Mouse (Mus musculus) cerebellum, adult 2 months (tissue): ENCODE results near the gene Sirt6. TPM values are rescaled to one million over a fixed set of nuclear protein-coding genes. Genes with fewer than 3 reads are reported as not detected.

Source experiments
- DNase-seq, 2 experiments: peaks; one replicate each; pipeline ENCODE4 v3.0.0; 2021
- H3K27ac ChIP-seq: fragments of 200-500 bp; 2 replicates; pipeline ENCODE4 v1.5.1; 2012; ENCODE audit warnings: low read length, control low read depth, inconsistent platforms; ENCODE audit not compliant: insufficient read depth
- H3K27me3 ChIP-seq: fragments of 200-500 bp; 2 replicates; pipeline ENCODE4 v1.6.1; 2012; ENCODE audit warnings: inconsistent platforms, mild to moderate bottlenecking, low read length, moderate library complexity; ENCODE audit not compliant: control insufficient read depth, insufficient read depth
- H3K4me1 ChIP-seq: fragments of 200-500 bp; 2 replicates; pipeline ENCODE4 v1.6.1; 2011; ENCODE audit warnings: low read length; ENCODE audit not compliant: control insufficient read depth, insufficient read depth
- H3K4me3 ChIP-seq: fragments of 200-500 bp; replicated peaks from 2 replicates; pipeline ENCODE3; 2011; ENCODE audit warnings: mild to moderate bottlenecking, low read depth, low read length, control low read depth; ENCODE audit not compliant: insufficient read depth
- CTCF ChIP-seq: fragments of 200-500 bp; IDR thresholded peaks from 2 replicates; pipeline ENCODE4 v1.5.1; 2011; ENCODE audit warnings: low read depth, mild to moderate bottlenecking, control low read depth, low read length, moderate library complexity, borderline replicate concordance; ENCODE audit not compliant: insufficient read depth
- POLR2A ChIP-seq: fragments of 200-500 bp; IDR thresholded peaks from 2 replicates; pipeline ENCODE4 v1.6.1; 2011; ENCODE audit warnings: low read length, control low read depth, borderline replicate concordance; ENCODE audit not compliant: insufficient read depth
- WGBS: fragments of 180-500 bp; shearing (Covaris S2); methylation state at CpG from one replicate; pipeline ENCODE4 v1.1.7; 2018; 5-methylcytosine and 5-hydroxymethylcytosine counted together
- polyA plus RNA-seq: library from polyadenylated mRNA; depleted of rRNA; stranded (reverse); fragments of >200 nt; gene quantifications from 2 replicates; pipeline ENCODE4 v1.2.3, GENCODE M21; 2012

Sirt6 gene
- polyA plus RNA-seq, 1 experiment, result 35.4 TPM

DNA sequence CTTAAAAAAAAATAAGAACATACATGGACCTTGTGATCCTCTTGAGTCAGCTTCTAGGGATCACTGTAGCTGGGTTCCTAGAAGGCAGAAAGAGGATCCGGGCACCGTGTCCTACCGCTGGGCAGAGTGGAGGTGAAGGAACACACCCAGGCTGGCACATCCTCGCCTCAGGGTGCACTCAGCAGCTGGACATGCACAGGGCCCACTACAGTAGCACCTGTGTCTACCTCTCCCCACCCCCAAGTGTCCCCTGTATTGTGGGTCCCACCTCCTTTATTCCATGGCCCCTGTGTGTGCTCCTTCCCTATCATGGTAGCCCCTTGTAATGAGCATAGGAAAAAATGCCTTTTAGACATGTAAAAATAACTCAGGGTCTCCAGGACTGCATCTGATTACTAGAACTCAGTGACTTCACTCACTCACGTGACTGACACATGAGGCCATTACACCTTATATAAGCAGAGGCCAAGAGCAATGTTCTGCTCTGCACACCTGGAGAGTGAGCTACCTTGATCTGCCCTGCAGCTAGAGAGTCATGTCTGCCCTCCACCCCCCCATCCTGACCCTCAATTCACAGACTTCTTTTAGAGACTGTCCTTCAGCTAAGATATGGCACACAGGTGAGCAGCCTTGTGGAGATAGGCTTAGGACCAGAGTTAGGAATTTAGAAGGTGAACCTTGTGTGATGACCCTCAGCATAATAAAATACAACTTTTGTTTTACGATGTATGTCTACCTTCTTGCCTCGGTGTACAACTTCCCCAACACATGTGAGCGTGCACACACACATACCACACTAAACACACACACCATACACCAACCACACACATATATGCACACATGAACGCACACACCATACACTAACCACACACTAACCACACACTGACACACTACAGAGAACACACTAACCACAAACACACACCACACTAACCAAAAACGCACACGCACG lies 23.3 kb downstream of the Sirt6 start:
- H3K4me3 ChIP-seq, result peak overlapping the region; percentile 7
- no peak overlapping the region for H3K27ac ChIP-seq
- DNase-seq, result peak in 1 of 2 experiments; percentile 33
- TF ChIP-seq POLR2A (no peak), CTCF (no peak)
- peaks cover 20% of the 10 kb centered on the region for H3K4me1 ChIP-seq
- 77% methylated on average over 12 of the region's 12 CpGs for WGBS
- H3K27me3 ChIP-seq, result no peaks in the 10 kb centered on the region

DNA sequence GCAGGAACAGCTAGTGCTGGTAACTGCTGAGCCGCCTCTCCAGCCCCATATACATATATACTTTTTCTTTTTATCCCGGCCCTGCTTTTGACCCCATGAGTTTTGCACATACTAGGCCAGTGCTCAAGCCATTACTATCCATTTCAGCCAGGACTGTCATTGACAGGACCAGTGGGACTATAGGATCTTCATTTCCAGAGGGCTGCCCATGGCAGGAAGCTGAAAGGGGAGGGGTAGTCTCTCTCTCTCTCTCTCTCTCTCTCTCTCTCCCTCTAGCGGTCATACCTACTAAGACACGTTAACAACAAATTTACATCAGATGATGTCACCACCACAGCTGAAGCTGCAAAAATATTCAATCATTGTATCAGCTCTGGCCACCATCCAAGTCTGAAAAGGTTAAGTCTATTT lies 24.9 kb downstream of the Sirt6 start:
- Histone ChIP-seq H3K27me3 (no peaks in the 10 kb centered on the region), H3K27ac (peak overlapping the region; percentile 54; the same call in 1 of the 2 replicates), H3K4me1 (peaks cover 22% of the 10 kb centered on the region), H3K4me3 (no peak overlapping the region)
- TF ChIP-seq POLR2A, result no peak
- peak; percentile 58 for TF ChIP-seq CTCF
- peak; percentile 69 to 70 for DNase-seq
- 6% methylated on average over 4 of the region's 4 CpGs for WGBS

DNA sequence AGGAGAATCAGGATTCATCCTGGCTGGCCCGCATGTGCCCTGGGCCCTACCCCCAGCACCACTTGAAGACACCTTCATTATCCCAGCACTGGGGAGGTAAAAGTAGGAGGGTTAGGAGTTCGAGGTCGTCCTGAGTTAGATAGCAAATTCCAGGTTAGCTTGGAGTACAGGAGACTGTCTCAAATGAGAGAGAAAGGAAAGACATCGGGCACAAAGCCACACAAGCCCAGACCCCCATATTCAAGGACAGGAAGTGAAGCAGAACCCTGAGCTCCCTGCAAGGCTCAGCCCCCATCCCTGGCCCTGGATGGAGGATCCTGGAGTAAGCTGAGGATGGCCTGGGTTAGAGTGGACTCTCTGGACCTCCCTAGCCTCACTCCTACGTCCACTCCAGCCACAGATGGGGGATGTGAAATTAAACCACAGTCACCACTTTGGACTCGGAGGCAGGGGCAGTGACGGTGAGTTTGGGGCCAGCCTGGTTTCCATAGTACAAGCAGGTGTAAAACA lies 26.1 kb downstream of the Sirt6 start:
- 58% methylated on average over 7 of the region's 7 CpGs for WGBS
- TF ChIP-seq POLR2A (no peak), CTCF (no peak)
- Histone ChIP-seq H3K4me1 (peaks cover 31% of the 10 kb centered on the region), H3K27me3 (no peaks in the 10 kb centered on the region), H3K4me3 (no peak overlapping the region), H3K27ac (no peak overlapping the region)
- no peak for DNase-seq

DNA sequence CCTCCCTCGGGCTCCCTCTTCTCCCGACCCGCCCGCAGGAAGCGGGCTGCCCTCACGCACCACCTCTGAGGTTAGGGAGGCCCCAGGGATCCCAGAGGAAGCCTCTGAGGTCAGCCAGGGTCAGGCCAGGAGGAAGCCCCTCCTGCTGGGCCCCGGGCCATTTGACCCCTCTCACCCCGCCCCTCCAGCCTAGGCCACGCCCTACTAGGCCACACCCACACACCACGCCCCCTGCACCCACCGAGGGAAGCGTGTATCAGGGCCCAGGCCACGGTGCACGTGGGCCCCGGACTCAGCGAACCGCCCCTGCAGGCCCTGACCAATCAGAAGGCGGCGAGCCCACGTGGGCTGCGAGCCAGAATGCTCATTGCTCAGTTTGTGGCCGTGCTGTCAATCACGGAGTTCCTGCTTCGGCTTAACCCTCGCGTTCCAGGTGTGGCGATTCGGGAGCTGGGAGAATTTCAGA lies 26.8 kb downstream of the Sirt6 start, which contains the start of gene Tle6:
TSS of gene Tle6 (minus strand) at position 336 of the 466 bp plus-strand sequence.
- Histone ChIP-seq H3K27ac (no peak within 1 kb of the TSS), H3K4me1 (peaks cover 31% of the 10 kb centered on the region), H3K4me3 (peak within 1 kb of the TSS; percentile 51), H3K27me3 (no peaks in the 10 kb centered on the region)
- peak; percentile 93 to 94 for DNase-seq
- TF ChIP-seq POLR2A (0 out of 2 replicates have a peak, but pooled peaks have one; percentile 10), CTCF (no peak)
- under 1% methylated on average over 28 of the region's 28 CpGs for WGBS

DNA sequence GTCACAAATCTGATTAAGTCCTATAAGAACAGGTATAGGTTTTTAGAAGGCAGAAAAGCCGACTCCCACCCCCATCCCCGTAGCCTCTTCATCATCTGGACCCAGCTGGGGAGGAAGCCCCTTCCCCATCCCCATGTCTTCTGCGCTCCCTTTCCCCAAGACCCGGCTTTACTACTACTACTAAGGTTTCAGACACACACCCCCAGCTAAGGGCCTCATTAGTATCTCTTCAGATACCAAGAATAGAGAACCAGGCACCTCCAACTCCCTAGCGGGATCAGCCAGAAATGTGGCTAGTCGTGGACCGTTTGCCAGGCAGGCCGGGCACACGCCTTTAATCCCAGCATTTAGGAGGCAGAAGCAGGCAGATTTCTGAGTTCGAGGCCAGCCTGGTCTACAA lies 27.5 kb downstream of the Sirt6 start:
- peaks cover 31% of the 10 kb centered on the region for H3K4me1 ChIP-seq
- H3K4me3 ChIP-seq, result no peak overlapping the region
- WGBS, result 74% methylated on average over 10 of the region's 10 CpGs
- TF ChIP-seq POLR2A (no peak), CTCF (no peak)
- no peak overlapping the region for H3K27ac ChIP-seq
- no peaks in the 10 kb centered on the region for H3K27me3 ChIP-seq
- DNase-seq, result peak in 1 of 2 experiments; percentile 17

DNA sequence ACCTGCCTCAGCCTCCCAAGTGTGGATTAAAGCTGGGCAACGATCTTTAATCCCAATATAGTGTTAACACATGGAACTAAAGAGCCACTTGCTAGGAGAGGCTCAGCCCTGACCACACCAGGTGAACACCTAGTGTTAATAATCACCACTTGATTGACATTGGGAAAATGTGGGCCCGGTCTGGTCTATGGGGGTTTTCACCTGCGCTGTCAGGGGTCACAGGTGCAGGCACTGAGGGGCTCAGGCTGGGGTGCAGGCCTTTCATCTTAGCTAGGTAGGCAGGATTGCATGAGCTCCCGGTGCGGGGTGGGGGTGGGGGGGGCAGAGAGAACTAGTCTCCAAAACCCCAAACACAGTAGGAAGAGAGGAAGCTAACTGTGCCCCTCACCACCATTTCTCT lies 28.0 kb downstream of the Sirt6 start:
- H3K27ac ChIP-seq, result no peak overlapping the region
- no peak overlapping the region for H3K4me3 ChIP-seq
- no peak for DNase-seq
- H3K27me3 ChIP-seq, result no peaks in the 10 kb centered on the region
- 88% methylated on average over 5 of the region's 5 CpGs for WGBS
- peaks cover 27% of the 10 kb centered on the region for H3K4me1 ChIP-seq
- TF ChIP-seq POLR2A (no peak), CTCF (no peak)

DNA sequence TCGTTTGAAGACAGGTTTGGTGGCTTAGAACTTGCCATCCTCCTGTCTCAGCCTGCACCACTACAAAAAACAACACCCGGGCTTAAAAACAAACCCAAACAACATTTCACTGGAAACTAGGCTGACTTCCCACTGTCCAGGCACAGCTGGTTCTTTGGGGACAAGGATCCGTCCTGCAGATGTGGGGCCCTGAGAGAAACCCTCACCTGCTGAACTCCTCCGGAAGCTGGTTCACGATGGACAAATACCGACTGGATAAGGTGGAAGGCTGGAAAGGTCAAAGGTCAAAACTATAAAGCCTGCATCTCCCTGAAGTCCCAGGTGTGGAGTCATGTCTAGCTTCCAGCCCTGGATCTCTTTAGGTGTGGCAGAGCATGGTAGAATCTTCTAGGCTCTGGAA lies 28.7 kb downstream of the Sirt6 start:
- WGBS, result 82% methylated on average over 6 of the region's 6 CpGs
- DNase-seq, result no peak
- Histone ChIP-seq H3K27ac (no peak overlapping the region), H3K27me3 (no peaks in the 10 kb centered on the region), H3K4me3 (no peak overlapping the region), H3K4me1 (peaks cover 31% of the 10 kb centered on the region)
- TF ChIP-seq POLR2A, result no peak
- no peak for TF ChIP-seq CTCF

DNA sequence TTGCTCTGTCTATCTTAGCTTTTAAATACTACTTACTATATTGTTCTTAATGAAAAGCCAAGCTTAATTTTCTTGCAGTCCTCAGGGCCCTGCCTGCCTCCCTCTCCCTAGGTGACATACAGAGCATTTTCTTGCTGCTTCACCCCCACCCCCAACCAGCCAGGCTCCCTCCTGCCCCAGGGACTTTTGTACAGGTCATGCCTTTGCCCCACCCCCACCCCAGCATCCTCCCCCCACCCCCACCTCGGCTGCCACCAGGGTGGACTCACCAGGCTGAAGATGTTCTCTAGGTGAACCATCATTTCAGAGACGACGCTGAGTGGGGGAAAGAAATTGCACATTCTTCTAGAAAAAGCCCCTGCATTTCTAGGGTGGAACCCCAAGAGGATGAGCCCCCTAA lies 29.3 kb downstream of the Sirt6 start:
- no peak overlapping the region for H3K27ac ChIP-seq
- H3K4me1 ChIP-seq, result peaks cover 36% of the 10 kb centered on the region
- H3K4me3 ChIP-seq, result no peak overlapping the region
- WGBS, result 69% methylated on average over 3 of the region's 3 CpGs
- H3K27me3 ChIP-seq, result no peaks in the 10 kb centered on the region
- DNase-seq, result no peak
- TF ChIP-seq CTCF (no peak), POLR2A (no peak)
